Mouse (Mus musculus): ENCODE data around the gene Srsf3. TPM values are rescaled to one million over a fixed set of nuclear protein-coding genes. Genes with fewer than 3 reads are reported as not detected.
A peak's percentile ranks its signal among the peaks of the same experiment; 100 is the strongest.
"Not testable (repeated sequence)": the region's sequence is repeated elsewhere in the genome, so short reads cannot be mapped to it uniquely, and the experiment has no call there.

The Srsf3 gene
- polyA plus RNA-seq, 1 experiment: 103 TPM

DNA sequence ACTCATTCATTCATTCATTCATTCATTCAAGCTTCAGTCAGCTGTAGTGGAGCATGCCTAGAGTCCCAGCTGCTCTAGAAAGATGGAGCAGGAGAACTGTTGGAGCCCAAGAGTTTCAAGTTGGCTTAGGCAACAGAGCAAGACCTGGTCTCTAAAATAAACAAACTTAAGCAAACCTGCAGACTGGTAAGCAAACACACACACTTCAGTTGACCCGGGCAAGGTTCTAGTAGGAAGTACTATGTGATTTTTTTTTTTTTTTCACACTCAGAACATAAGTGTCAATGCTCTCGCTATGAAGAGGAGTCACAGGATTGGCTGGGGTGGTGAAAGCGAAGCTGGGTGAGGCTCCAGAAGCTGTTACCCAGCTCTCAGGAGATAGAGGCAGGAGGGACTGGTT lies 27.2 kb downstream of the Srsf3 start:
- no peak overlapping the region for H3K4me3 ChIP-seq (replicated peaks)
- H3K4me1 ChIP-seq: peaks cover 92% of the 10 kb centered on the region
- TF ChIP-seq FLI1 (IDR thresholded peaks at IDR 0.05; ENCODE audit: low read length) (no peak), GATA1 (IDR thresholded peaks at IDR 0.05; ENCODE audit: borderline replicate concordance, low read length) (no peak)
- no peaks in the 10 kb centered on the region for H3K9me3 ChIP-seq
- peaks cover 5% of the 10 kb centered on the region for H3K27me3 ChIP-seq (replicated peaks)
- peaks cover 51% of the 10 kb centered on the region for H3K36me3 ChIP-seq (replicated peaks; ENCODE audit: low read length)

DNA sequence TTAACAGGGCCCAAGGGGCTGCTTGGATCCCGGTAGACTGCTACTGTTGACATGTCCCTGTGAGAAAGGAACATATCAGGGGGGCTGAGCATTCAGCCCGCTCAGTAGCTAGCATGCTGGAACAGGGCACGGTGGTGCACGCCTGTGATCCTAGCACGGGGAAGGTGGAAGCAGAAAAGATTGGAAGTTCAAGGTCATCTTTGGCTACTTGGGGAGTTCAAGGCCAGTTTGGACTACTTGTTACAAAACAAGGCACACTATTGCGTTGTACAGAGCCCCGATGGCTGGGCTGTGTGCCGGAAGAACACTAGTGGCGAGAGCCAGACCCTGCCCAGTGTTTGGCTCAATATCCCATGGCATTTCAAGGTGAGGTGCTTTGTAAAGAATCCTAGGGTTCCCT lies 28.5 kb downstream of the Srsf3 start:
- H3K27me3 ChIP-seq (replicated peaks): peaks cover 5% of the 10 kb centered on the region
- H3K9me3 ChIP-seq: no peaks in the 10 kb centered on the region
- peak overlapping the region; percentile 44 for H3K4me3 ChIP-seq (replicated peaks)
- peaks cover 63% of the 10 kb centered on the region for H3K36me3 ChIP-seq (replicated peaks; ENCODE audit: low read length)
- TF ChIP-seq FLI1 (IDR thresholded peaks at IDR 0.05; ENCODE audit: low read length) (no peak), GATA1 (IDR thresholded peaks at IDR 0.05; ENCODE audit: borderline replicate concordance, low read length) (no peak)
- peaks cover 88% of the 10 kb centered on the region for H3K4me1 ChIP-seq

- H3K4me1 ChIP-seq: peaks cover 78% of the 10 kb centered on the region
- TF ChIP-seq FLI1 (IDR thresholded peaks at IDR 0.05; ENCODE audit: low read length) (no peak), GATA1 (IDR thresholded peaks at IDR 0.05; ENCODE audit: borderline replicate concordance, low read length) (no peak)
These were observed 29.9 kb downstream of the Srsf3 start for GRCm38 (mm10) chr17:29062119-29063035.

DNA sequence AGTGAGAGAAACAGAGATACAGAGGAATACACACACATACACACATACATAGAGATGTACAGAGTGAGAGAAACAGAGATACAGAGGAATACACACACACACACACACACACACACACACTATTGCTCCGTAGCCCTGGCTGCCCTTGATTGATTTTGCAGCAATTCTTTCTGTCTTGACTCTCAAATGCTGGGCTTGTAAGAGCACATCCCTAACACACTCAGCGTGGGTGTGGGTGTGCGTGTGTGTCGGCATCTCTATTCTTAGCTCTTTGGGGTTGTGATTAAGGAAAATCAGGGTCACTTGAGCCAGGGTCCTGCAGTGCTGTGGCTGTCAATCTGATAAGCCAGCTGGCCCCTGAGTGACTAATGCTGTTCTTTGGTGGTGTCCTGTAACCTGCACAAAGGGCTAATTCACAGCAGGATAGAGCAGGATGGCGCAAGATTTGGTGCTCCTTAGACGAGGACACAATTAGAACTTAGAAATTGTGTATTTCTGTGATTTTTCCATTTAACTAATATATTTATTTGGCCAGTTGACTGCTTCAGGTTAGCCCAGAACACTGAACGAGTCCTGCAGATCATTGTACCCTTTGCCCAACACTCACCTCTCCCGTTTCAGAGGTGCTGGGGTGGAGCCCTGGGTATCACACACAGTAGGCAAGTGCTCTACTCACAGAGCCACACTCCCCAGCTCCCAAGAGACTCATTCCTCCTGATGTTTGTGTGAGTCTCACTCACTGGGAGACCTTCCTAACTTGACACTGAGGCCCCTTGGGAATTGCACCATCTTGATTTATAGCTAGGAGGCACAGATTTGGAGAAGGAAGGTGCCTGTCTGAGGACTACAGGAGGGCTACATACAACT lies 30.9 kb downstream of the Srsf3 start:
- H3K36me3 ChIP-seq (replicated peaks; ENCODE audit: low read length): peaks cover 55% of the 10 kb centered on the region
- H3K4me1 ChIP-seq: peaks cover 78% of the 10 kb centered on the region
- TF ChIP-seq FLI1 (IDR thresholded peaks at IDR 0.05; ENCODE audit: low read length) (no peak), GATA1 (IDR thresholded peaks at IDR 0.05; ENCODE audit: borderline replicate concordance, low read length) (no peak)
- H3K27me3 ChIP-seq (replicated peaks): peaks cover 5% of the 10 kb centered on the region
- H3K9me3 ChIP-seq: no peaks in the 10 kb centered on the region
- no peak overlapping the region for H3K4me3 ChIP-seq (replicated peaks)

More at GRCm38 (mm10) chr17:29062119-29063035, 29.9 kb downstream of the Srsf3 start:
- Histone ChIP-seq H3K27me3 (replicated peaks) (peaks cover 5% of the 10 kb centered on the region), H3K4me3 (replicated peaks) (peak overlapping the region; percentile 51), H3K36me3 (replicated peaks; ENCODE audit: low read length) (peaks cover 63% of the 10 kb centered on the region), H3K9me3 (no peaks in the 10 kb centered on the region)

GRCm38 (mm10) chr17:29063988-29064285 lies 31.5 kb downstream of the Srsf3 start:
- TF ChIP-seq FLI1 (IDR thresholded peaks at IDR 0.05; ENCODE audit: low read length) (no peak), GATA1 (IDR thresholded peaks at IDR 0.05; ENCODE audit: borderline replicate concordance, low read length) (no peak)
- H3K4me1 ChIP-seq: peaks cover 76% of the 10 kb centered on the region
- no peaks in the 10 kb centered on the region for H3K9me3 ChIP-seq
- peaks cover 54% of the 10 kb centered on the region for H3K36me3 ChIP-seq (replicated peaks; ENCODE audit: low read length)
- no peak overlapping the region for H3K4me3 ChIP-seq (replicated peaks)
- H3K27me3 ChIP-seq (replicated peaks): peaks cover 5% of the 10 kb centered on the region

DNA sequence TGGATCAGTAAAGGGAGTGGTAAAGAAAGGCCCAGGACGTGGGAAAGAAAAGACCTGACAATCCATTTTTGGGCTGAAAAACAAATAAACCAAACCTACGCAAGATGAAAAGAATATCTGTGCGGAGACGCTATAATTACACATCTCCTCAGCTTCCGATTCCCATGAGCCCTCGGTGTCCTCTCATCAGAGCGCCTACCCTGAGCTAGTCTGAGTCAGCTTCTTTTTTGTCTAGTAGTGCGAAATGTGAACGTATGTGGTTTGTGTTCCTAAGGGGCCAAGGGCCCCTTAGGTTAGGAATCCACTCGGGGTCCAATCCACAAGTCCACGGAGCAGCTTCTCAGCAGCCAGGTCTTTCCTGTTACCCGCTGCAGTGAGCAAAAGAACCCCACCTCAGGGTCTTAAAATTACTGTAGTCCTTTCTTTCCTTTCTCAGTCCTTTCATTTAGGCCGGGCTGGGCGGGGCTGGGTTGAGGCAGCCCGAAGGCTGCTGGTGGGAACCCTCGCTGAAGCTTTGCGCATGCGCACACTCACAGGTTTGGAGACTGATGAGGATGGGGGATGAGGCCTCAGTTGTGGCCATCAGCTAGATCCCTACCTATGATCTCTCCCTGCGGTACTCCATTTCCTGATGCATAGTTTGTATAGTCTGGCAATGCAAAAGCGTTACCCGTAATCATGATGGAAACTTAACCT lies 33.0 kb downstream of the Srsf3 start:
- peaks cover 54% of the 10 kb centered on the region for H3K36me3 ChIP-seq (replicated peaks; ENCODE audit: low read length)
- H3K27me3 ChIP-seq (replicated peaks): peaks cover 5% of the 10 kb centered on the region
- TF ChIP-seq GATA1 (IDR thresholded peaks at IDR 0.05; ENCODE audit: borderline replicate concordance, low read length): no peak
- TF ChIP-seq FLI1 (IDR thresholded peaks at IDR 0.05; ENCODE audit: low read length): no peak
- H3K4me3 ChIP-seq (replicated peaks): no peak overlapping the region
- H3K4me1 ChIP-seq: peaks cover 70% of the 10 kb centered on the region
- no peaks in the 10 kb centered on the region for H3K9me3 ChIP-seq

DNA sequence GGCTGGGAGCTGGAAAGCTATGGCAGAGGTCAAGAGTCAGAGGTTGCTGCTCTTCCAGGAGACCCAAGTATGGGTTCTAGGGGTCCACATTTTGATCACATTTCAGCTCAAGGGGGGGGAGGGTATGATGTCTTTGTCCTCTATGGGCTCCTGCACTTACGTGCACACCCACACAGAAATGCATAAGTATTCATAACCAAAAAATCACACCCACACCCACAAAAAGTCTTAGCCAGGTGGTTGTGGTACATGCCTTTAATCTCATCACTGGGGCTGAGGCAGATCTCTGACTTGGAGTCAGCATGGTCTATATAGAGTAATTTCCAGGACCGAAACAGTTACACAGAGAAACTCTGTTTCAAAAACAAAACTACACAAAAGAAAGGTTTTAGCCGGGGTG lies 33.5 kb downstream of the Srsf3 start:
- no peak overlapping the region for H3K4me3 ChIP-seq (replicated peaks)
- no peaks in the 10 kb centered on the region for H3K9me3 ChIP-seq
- peaks cover 56% of the 10 kb centered on the region for H3K36me3 ChIP-seq (replicated peaks; ENCODE audit: low read length)
- TF ChIP-seq GATA1 (IDR thresholded peaks at IDR 0.05; ENCODE audit: borderline replicate concordance, low read length) (no peak), FLI1 (IDR thresholded peaks at IDR 0.05; ENCODE audit: low read length) (no peak)
- H3K4me1 ChIP-seq: peaks cover 69% of the 10 kb centered on the region
- H3K27me3 ChIP-seq (replicated peaks): peaks cover 5% of the 10 kb centered on the region

- H3K4me3 ChIP-seq (replicated peaks); H3K27me3 ChIP-seq (replicated peaks); H3K9me3 ChIP-seq: not testable (repeated sequence)
- Histone ChIP-seq H3K36me3 (replicated peaks; ENCODE audit: low read length) (peaks cover 60% of the 10 kb centered on the region), H3K4me1 (peaks cover 64% of the 10 kb centered on the region)
These were observed 35.0 kb downstream of the Srsf3 start for GRCm38 (mm10) chr17:29067416-29067815.

DNA sequence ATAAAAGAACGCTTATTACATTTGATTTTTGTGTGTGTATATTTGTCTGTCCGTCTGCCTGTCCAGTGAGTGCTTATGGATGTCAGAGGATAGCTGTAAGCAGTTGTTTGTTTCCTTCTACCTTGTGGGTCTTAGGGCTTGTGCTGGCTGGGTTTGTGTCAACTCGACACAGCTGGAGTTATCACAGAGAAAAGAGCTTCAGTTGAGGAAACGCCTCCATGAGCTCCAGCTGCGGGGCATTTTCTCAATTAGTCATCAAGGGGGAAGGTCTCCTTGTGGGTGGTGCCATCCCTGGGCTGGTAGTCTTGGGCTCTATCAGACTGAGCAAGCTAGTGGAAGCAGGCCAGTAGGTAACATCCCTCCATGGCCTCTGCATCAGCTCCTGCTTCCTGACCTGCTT lies 35.4 kb downstream of the Srsf3 start:
- Histone ChIP-seq H3K27me3 (replicated peaks) (peaks cover 5% of the 10 kb centered on the region), H3K4me3 (replicated peaks) (no peak overlapping the region), H3K36me3 (replicated peaks; ENCODE audit: low read length) (peaks cover 57% of the 10 kb centered on the region), H3K9me3 (no peaks in the 10 kb centered on the region), H3K4me1 (peaks cover 64% of the 10 kb centered on the region)
- TF ChIP-seq FLI1 (IDR thresholded peaks at IDR 0.05; ENCODE audit: low read length) (no peak), GATA1 (IDR thresholded peaks at IDR 0.05; ENCODE audit: borderline replicate concordance, low read length) (no peak)

Measured in megakaryocyte, embryonic 14.5 days (primary cell).